Mouse (Mus musculus) gastrocnemius, postnatal 36 days (tissue): ENCODE data around the gene Elovl5. TPM values are rescaled to one million over a fixed set of nuclear protein-coding genes. Genes with fewer than 3 reads are reported as not detected.

Experiments used
- DNase-seq, 2 experiments: peaks; one replicate each; pipeline ENCODE4 v3.0.0; 2022
- intact Hi-C: fragments of 180-260 bp; cut with DNase I; formaldehyde crosslinking; loops from one replicate; pipeline ENCODE4 v1.15.1; 2025
- total RNA-seq, 2 experiments: library from RNA; stranded (reverse); gene quantifications; 2 replicates each; pipeline ENCODE4 v1.2.3; 2021

Elovl5 gene
- total RNA-seq, 2 experiments from 2014 or later: 9.6 to 11.4 TPM

DNA sequence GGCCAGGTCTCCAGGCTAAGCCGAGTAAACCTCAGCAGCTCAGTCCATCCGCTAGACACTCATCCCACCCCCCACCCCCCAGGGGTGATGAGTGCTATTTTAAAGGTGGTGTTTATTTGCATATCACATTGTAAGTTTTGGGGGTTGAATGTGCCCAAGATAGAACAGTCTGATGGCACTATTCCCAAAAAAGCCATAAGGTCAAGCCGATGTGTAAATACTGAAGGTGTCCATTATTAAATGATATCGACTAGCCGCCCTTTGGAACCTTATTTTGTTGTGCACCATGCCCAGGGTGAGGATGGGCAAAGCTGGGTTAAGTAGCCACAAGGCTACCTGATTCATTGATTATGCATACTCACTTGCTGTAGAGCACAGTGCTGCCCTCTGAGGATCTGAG lies 9.7 kb downstream of the Elovl5 start:
- DNase-seq: no peak
- intact Hi-C loops: no loop called here

GRCm38 (mm10) chr9:77927431-77927830 lies 10.3 kb downstream of the Elovl5 start:
- intact Hi-C loops: no loop called here
- DNase-seq: no peak

DNA sequence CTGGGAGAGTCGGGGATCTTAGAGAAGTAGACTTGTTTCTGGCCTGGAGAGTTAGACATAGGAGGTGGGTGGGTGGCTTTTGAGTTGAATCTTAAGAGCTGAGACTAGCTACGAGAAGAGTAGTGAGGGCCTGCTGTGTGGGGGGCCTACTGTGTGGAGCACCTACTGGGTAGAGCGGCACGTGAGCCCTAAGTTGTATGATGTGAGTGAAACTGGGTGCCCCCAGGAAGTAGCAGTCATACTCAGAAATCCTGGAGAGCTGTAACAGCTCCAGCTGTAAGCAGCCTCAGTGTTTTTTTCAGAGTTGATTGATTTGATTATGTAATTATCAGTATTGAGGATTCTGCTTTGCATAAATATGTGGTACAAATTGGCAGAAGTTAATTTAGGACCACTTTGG lies 11.6 kb downstream of the Elovl5 start:
- intact Hi-C loops: no loop called here
- DNase-seq: no peak

- no peak for DNase-seq
- intact Hi-C loops: no loop called here
Measured at GRCm38 (mm10) chr9:77929296-77929695, 12.1 kb downstream of the Elovl5 start.

- intact Hi-C loops: no loop called here
- DNase-seq: no peak
Measured at GRCm38 (mm10) chr9:77930036-77930859, 13.1 kb downstream of the Elovl5 start.

DNA sequence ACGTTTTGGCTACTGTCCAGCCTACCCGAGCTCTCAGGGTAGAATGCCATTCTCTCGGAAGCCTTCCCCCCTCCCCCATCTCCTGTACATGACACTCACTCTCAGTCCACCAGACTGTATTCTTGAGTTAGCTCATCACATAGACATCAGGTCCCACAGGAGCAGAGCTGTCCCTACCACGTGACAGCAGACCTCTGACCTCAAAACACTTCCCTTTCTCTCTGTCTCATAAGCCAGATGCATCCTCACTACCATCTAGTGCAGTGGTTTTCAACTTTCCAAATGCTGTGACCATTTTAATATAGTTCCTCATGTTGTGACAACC lies 13.7 kb downstream of the Elovl5 start:
- intact Hi-C loops: no loop called here
- DNase-seq: no peak

GRCm38 (mm10) chr9:77931740-77932139 lies 14.6 kb downstream of the Elovl5 start:
- no peak for DNase-seq
- intact Hi-C loops: no loop called here

GRCm38 (mm10) chr9:77935818-77936611 lies 18.9 kb downstream of the Elovl5 start:
- intact Hi-C loops: no loop called here
- no peak for DNase-seq

DNA sequence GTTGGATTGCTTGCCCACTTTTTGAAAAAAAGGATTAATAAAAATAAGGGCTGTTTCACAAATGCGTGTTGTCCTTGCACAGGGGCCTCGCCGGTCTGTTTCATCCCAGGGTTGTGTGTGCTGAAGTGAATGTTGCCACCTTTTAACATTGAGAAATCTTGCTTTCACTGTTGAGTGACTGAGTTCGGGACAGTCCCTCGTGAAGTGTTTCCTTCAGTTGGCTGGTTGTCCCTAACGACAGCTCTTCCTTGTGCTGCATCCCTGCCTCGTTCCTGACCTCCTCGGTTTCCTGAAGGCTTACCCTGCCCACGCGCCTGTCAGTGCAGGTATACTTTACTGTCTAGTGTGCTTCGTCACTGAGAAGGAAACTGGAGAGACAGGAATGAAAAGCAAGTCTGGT lies 20.7 kb downstream of the Elovl5 start:
- DNase-seq: no peak
- intact Hi-C loops: no loop called here

GRCm38 (mm10) chr9:77938761-77939553 lies 21.8 kb downstream of the Elovl5 start:
- DNase-seq: peak; percentile 46 to 50
- intact Hi-C loops: no loop called here

GRCm38 (mm10) chr9:77939554-77939920 lies 22.4 kb downstream of the Elovl5 start:
- intact Hi-C loops: no loop called here
- DNase-seq: no peak

- no peak for DNase-seq
- intact Hi-C loops: no loop called here
Measured at GRCm38 (mm10) chr9:77941058-77941457, 23.9 kb downstream of the Elovl5 start.

DNA sequence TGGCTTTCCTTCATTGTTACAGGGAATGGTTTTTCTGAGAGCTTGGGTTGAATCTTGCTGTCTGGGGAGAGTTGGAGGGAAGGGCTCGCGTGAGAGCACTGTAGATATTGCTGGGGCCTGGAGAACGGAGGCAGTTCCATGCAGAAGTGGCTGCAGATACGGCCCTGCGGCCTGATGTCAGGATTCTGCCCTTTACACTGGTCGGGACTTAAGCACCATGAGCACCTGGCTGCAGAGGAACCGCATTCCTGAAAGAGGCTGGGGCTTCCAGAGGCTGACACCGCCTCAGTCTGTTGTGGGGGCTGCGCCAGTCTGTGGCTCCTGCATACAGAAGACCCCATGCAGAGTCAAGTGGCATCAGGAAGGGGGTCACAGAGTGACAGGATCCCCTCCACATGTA lies 24.7 kb downstream of the Elovl5 start:
- intact Hi-C loops: no loop called here
- no peak for DNase-seq

DNA sequence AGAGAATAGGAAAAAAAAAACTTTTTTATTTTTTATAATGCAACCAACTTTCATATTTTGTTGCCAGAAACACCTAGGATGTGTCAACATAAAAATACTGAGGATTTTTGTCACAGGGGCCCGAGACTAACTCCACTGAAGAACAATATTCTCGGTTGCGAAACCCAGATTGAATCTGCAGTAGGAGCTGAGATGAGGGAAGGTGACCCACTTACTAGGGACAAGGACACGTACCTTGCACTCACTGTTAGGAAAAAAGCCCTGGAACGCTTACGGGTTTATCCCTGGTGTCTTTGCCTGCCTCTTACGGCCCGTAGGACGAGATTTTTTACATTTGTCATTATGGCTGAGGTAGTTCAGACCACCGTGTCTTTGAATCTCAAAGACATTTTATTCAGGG lies 25.2 kb downstream of the Elovl5 start:
- no peak for DNase-seq
- intact Hi-C loops: no loop called here

DNA sequence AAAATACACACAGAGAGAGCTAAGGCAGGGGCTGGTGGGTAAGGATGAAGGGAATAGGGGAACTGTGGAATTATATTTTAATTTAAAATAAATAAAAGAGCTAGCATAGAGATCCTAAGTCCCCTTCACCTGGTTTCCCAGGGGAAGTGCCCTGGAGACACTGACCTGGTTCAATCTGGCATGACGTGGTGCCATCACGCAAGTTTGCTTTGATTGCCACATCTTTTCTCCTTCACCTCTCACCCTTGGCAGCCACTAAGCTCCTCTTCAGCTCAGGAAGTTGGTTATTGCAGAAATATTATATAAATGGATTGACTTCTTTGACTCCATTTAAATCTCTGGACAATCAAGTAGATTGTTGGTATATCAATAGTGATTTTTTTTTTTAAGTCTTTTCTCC lies 26.2 kb downstream of the Elovl5 start:
- intact Hi-C loops: no loop called here
- no peak for DNase-seq

- DNase-seq: no peak
- intact Hi-C loops: no loop called here
Measured at GRCm38 (mm10) chr9:77944195-77944594, 27.0 kb downstream of the Elovl5 start.

DNA sequence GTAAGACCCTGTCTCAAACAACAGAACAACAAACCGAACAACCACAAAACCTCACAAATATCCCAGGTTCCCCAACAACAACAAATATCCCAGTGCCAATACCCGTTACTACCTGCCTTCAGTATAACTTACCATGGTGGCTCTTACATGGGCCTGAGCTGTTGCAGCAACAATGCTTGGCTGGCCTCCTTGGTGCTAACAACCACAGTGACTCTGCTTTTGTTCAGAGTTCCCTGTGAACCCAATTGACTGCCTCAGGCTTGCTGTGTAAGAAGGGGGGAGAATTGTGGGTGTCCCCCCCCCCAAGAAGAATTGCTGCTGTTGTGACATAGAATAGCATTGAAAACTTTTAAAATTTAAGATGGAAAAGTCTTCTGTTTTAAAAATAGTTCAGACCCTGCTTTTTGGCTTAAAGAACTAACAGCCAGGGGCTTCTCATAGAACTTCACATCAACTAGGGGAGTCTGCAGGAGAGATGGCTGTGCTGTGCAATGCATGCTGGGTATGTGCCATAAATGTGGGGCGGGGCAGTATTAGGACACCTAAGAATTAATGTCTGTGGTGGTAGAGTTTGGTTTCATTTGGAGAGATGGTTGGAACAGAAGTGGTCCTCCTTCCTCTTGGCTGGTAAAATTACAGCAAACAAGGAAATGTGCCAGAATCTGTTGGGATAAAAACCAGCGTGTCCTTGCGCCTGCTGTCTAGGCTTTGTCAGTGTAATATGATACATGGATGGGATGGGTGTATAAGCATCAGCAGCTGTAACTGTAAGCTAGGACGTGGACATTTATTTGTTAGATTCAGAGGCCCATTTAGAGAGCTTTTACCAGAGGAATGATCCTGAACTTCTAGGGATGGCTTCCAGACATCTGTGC lies 28.9 kb downstream of the Elovl5 start:
- DNase-seq: no peak

DNA sequence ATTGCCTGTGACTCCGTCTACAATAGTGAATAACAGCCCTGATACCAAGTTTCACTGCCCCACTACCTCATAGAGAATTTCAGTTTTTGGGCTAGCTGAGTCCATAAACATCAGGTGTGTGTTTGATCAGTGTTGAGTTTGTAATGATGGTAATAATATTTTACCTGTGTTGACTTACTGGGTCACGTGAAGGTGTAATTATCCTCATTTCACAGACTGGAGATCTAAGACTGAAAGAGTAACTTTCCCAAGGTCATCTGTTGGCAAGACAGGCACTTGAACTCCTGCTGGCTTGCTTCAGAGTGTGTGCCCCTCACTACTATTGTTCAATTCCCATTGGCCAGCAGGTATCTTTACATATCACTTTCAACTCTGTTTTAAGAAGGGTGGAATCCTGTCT lies 31.1 kb downstream of the Elovl5 start:
- intact Hi-C loops: no loop called here
- no peak for DNase-seq

More for the DNA sequence above, 28.9 kb downstream of the Elovl5 start:
- intact Hi-C loops: no loop called here

DNA sequence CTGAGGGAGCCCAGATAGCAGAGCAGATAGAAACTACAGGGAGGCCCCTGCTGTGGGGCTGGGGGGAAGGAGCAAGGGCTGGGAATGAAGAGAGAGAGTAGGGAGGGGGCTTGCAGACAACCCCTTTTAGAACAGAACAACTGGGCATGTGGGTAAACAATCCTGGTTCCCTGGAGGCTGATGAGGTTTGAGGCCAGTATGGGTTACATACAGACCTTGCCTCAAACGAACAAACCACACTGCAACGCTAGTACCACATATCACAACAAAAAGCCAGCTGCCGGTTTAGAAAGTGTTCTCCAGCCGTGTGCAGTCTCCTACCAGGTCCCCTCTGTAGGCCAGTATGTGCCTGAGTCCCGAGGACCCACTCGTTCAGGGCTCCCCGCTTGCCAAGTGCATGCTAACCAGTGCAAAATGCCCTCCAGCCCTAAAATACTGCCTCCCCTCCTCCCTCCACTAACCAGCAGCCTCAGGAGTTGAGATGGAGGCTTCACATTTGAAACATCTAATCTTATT lies 32.6 kb downstream of the Elovl5 start:
- intact Hi-C loops: no loop called here
- DNase-seq: no peak

GRCm38 (mm10) chr9:77950841-77951475 lies 33.8 kb downstream of the Elovl5 start:
- no peak for DNase-seq
- intact Hi-C loops: no loop called here
